Mouse (Mus musculus) heart, embryonic 10.5 days (tissue): ENCODE measurements around the gene Necap2. TPM values are rescaled to one million over a fixed set of nuclear protein-coding genes. Genes with fewer than 3 reads are reported as not detected.

Experiments
- DNase-seq: peaks from one replicate; pipeline ENCODE4 v3.0.0-alpha.2; 2017; ENCODE audit warnings: low spot score
- H3K27ac ChIP-seq: fragments of 300-500 bp; sonication (generic); 2 replicates; pipeline ENCODE4 v1.5.1; 2016; ENCODE audit warnings: mild to moderate bottlenecking
- H3K27me3 ChIP-seq: fragments of 300-500 bp; sonication (generic); 2 replicates; pipeline ENCODE4 v1.6.1; 2016; ENCODE audit warnings: mild to moderate bottlenecking; ENCODE audit not compliant: poor library complexity, insufficient read depth, severe bottlenecking
- H3K36me3 ChIP-seq: fragments of 300-500 bp; sonication (generic); 2 replicates; pipeline ENCODE4 v1.6.1; 2016; ENCODE audit warnings: mild to moderate bottlenecking, moderate library complexity
- H3K4me1 ChIP-seq: fragments of 300-500 bp; sonication (generic); 2 replicates; pipeline ENCODE4 v1.6.1; 2016; ENCODE audit warnings: mild to moderate bottlenecking
- H3K4me3 ChIP-seq: fragments of 300-500 bp; sonication (generic); 2 replicates; pipeline ENCODE4 v1.5.1; 2016; ENCODE audit warnings: mild to moderate bottlenecking, moderate library complexity
- H3K9me3 ChIP-seq: fragments of 300-500 bp; sonication (generic); 2 replicates; pipeline ENCODE4 v1.6.1; 2016; ENCODE audit warnings: mild to moderate bottlenecking, moderate library complexity
- WGBS: fragments of 180-500 bp; shearing (Covaris S2); methylation state at CpG from one replicate; pipeline ENCODE4 v1.1.7; 2016; 5-methylcytosine and 5-hydroxymethylcytosine counted together
- polyA plus RNA-seq: library from polyadenylated mRNA; unstranded; fragments of >200 nt; fragmentation: Nextera tagmentation; extraction: Ambion mirVana; gene quantifications from 2 replicates; pipeline ENCODE4 v1.2.1, GENCODE M21; 2016

Gene Necap2
- polyA plus RNA-seq, 1 experiment from 2014 or later = 53.4 TPM

DNA sequence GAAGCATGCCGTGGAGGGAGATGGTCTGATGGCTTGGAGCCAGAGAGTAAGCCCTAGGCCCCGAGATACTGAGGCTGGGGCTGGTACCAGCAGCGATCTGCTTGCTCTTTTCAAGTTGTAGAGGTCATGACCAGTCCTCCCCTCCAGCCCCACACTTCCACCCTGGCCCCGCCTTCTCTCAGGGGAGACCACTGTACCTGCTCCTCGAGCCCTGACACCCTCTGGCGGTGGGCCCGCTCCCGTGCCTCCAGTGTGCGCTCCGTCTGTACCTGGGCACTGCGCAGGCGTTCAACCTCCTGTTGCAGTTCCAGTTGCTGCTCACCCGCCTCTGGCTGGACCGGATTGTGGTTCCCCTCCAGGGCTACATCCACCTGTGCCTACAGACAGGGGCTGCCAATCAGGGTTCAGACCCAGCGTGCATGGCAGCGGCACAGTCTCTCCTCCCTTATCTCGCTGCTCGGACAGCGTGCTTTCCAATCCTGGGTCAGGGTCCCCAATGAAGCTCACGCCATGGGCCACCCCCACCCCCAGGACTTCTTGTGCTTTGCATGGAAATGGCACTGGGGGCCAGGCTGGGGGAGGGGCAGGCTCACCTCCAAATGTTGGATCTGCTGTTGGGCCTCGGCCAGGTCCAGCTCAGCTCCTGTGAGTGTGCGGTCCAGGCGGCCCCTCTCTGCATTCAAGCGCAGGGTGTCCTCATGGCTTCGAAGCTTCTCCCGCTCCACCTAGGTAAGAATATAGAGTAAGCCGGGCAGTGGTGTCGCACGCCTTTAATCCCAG, 60.3 kb downstream of the Necap2 start:
- Histone ChIP-seq H3K27ac (no peak overlapping the region), H3K9me3 (no peaks in the 10 kb centered on the region), H3K36me3 (peaks cover 78% of the 10 kb centered on the region), H3K4me3 (no peak overlapping the region), H3K4me1 (peaks cover 53% of the 10 kb centered on the region), H3K27me3 (no peaks in the 10 kb centered on the region)
- WGBS = 81% methylated on average over 29 of the region's 29 CpGs
- no peak for DNase-seq

Other genes with a start within 250 kb of the Necap2 start
- 0.16 TPM in 2 replicates for gene Padi1, start 232.6 kb downstream of the Necap2 start, polyA plus RNA-seq
- 2.9 and 6.3 TPM in 2 replicates for gene Padi2, start 172.0 kb downstream of the Necap2 start, polyA plus RNA-seq
- gene Sdhb, start 117.2 kb downstream of the Necap2 start, polyA plus RNA-seq = 605 and 778 TPM in 2 replicates
- gene Atp13a2, start 91.5 kb downstream of the Necap2 start, polyA plus RNA-seq = 34.9 and 37.8 TPM in 2 replicates
- gene Mfap2, start 67.9 kb downstream of the Necap2 start, polyA plus RNA-seq = 159 and 233 TPM in 2 replicates
- 4.7 and 6.4 TPM in 2 replicates for gene Crocc, start 17.8 kb downstream of the Necap2 start, polyA plus RNA-seq
- 0.05 TPM in 1 of 2 replicates, not detected in the other for gene Spata21, start 10.0 kb upstream of the Necap2 start, polyA plus RNA-seq
- gene Szrd1, start 61.4 kb upstream of the Necap2 start, polyA plus RNA-seq = 36.6 and 39.0 TPM in 2 replicates
- 16.3 and 21.8 TPM in 2 replicates for gene Fbxo42, start 69.6 kb upstream of the Necap2 start, polyA plus RNA-seq
- 2.6 and 4.0 TPM in 2 replicates for gene Rsg1, start 135.6 kb upstream of the Necap2 start, polyA plus RNA-seq
- gene Arhgef19, start 161.1 kb upstream of the Necap2 start, polyA plus RNA-seq = 1.2 and 3.7 TPM in 2 replicates
- gene Epha2, start 222.9 kb upstream of the Necap2 start, polyA plus RNA-seq = 5.2 and 6.3 TPM in 2 replicates